Mouse (Mus musculus): ENCODE measurements around the gene Robo1.

Robo1 gene

DNA sequence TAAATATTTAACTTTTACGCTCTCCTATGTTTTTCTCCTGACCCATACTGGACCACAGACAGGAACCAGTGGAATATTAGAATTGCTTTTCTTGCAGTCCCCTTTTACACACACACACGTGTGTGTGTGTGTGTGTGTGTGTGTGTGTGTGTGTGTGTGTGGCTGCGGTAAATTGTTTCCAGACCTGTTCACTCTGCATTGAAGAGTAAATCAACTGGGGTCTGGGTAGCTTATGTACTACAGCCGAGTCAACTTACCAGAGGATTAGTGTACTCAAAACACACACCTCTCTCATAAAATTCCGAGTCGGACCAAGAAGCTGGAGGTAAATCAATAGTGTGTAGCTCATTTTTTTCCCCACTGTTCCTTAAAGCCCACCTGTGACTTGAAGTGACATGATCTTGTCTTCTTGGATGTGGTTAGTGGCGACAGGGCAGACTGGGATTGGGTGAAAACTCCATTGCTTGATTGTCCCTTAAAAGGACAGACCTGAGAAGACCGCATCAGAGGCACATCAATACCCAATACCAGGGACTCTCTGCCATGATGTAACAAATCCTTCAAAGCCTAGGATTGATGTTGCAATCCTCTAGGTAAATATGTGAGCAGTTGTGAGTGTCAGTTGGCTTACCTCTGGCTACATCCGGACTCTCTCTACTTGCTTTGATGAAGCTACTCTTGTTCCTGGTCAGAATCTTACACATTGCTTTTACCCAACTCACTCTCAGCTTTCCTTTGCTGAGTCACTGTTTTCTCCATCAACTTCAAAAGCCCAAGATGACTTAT is 457.2 kb downstream of the Robo1 start:
- no peak for DNase-seq

- DNase-seq = no peak
Measured at GRCm38 (mm10) chr16:72769214-72769834, 461.2 kb downstream of the Robo1 start.

- no peak for DNase-seq
Measured at GRCm38 (mm10) chr16:72772348-72772747, 464.2 kb downstream of the Robo1 start.

- DNase-seq = no peak
Measured at GRCm38 (mm10) chr16:72773034-72773433, 464.9 kb downstream of the Robo1 start.

DNA sequence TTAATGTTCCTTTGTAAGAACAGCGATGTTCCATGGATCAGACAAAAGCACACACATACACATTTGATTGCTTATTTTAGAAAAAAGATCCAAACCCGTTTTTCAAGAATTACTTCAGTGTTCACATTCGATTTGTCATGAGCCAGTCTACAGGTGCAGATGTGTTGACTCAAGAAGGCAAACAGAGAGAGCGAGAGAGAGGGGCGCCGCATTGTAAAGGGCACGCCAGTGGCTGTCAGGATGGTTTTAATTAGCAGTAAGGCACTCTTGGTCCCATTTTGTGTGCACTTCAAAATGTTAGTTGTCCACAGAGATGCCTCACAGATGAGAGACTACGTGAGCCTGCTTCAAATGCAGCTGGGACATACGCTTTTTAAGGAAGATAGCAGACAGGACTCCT is 470.4 kb downstream of the Robo1 start:
- no peak for DNase-seq

DNA sequence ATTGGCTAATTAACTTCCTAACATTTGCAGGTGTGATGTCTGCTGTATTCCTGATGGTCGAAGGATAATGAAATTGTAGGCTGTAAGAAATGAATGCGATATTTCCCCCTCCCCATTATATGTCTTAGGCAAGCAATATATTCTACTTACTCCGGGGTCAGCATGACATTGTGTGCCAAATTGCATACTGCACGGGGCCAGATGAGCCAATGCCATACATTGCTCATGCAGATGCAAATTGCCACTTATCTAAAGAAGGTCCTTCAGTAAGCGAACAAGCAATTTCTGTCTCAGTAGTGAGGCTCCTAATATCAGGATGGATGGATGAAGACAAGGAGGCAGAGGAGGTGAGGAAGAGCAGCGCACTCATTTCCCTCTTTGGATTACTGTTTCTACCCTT is 474.1 kb downstream of the Robo1 start:
- DNase-seq = no peak

GRCm38 (mm10) chr16:72786079-72786478 is 478.0 kb downstream of the Robo1 start:
- DNase-seq = no peak

DNA sequence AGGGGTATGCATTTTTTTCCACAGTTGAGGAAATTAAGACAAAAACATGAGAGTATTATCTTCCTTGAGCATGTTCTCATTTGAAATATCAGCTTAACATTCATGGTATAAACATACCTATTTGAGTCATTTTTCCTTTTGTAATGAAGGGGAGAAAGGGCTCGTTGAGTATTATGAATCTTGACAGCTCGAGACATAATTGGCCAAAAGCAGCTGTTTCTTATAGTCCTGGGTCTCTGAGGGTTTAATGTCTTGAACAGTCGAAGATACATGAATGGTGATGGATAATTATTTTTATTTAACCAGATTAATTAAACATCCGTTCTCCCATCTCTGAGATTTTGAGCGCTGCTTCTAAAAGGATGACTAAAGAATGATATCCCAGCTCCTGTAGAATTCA is 478.5 kb downstream of the Robo1 start:
- DNase-seq = no peak

- no peak for DNase-seq
Measured at GRCm38 (mm10) chr16:72788017-72788416, 479.9 kb downstream of the Robo1 start.

- no peak for DNase-seq
Measured at GRCm38 (mm10) chr16:72791181-72791705, 483.1 kb downstream of the Robo1 start.

DNA sequence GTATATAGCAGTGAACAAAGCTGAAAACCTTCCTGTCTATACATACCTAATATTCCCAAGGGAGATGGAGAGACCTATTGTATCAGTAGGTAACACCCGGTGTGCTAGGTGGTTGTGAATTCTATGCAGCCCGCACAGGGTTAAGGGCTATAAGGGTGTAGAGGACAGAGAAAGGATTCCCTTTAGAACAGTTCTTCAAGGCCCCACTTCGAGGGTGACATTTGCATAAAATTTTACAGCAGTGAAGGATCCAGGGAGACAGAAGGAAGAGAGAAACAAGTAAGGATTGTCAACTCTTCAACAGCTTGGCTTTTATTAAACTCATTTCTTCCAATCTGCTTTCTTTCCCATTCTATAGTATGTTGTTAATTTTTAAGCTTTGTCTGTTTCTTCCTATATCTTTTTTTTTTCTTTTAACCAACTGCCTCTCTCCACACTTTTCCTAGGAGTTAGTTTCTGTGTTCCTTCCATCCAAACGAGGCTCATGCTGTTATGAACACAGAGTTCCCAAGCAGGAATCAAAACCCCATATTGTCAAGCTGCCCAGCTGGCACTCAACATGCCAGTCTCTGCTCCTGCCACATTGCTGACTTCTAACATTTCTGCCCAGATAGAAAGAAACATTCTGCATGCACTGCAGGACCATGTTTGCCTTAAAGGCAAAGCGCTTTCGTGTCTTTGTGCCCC is 486.7 kb downstream of the Robo1 start:
- no peak for DNase-seq

DNA sequence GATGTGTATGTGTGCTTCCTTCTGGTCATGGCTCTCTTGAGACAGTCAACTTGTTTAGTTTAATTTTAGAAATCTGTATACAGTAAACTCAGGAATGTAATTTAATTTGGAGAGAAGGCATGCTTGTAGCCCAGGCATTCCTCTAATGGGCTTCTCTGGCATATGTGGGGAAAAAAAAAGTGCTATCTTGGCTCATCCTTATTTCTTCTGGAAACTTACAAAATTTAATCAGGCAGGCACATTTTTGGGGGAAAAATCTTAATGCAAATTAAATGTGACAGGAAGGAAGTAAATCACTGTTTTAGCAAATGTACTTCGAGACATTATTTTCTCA is 487.2 kb downstream of the Robo1 start:
- no peak for DNase-seq

GRCm38 (mm10) chr16:72798405-72798949 is 490.4 kb downstream of the Robo1 start:
- no peak for DNase-seq

DNA sequence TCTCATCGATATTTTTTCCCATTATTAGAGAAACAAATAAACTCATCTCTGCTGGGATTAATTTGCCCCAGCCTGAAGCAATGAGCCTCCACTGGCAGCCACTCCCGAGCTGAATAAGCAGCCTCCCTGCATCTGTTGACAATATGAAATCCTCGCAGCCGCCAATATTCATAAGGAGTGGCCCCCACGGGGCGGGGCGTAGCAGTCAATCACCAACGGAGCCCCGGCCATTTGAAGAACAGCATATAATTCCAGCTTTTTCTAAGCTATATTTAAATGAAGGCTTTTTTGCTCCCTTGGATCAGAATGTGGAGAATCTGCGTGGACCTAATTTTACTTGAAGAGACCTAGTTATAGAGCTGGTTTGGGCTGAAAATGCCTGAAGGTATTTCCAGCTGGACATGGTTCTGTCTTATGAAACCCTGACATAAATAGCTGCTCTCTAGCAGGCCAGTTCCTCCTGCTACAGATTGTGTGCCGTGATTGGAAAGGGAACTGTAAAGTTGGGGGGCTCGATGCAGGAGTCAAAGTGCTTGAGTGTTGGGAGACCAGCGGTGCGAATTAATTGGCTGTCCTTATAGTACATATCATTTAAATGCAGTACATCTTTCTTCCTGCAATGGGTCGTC is 492.1 kb downstream of the Robo1 start:
- DNase-seq = no peak

DNA sequence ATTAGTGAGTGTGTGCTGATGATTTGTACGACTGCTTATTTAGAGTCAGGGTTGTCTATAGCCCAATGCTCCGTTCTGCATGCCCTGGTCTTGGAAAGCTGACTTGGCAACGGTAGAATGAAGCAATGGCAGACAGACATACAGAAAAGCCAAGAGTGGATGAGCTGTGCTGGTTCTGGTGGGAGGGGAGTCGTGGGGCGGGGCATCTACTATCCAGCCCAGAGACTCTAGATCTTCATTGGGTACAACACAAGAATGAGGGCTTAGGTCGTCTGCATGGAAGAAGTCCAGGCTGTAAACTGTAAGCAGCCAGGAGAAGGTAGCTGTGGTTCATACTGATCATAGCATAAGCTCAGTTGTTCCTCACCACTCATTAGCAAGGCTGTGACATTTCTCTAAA is 492.7 kb downstream of the Robo1 start:
- DNase-seq = no peak

- DNase-seq = no peak
Measured at GRCm38 (mm10) chr16:72808351-72808750, 500.2 kb downstream of the Robo1 start.

GRCm38 (mm10) chr16:72810942-72811341 is 502.8 kb downstream of the Robo1 start:
- no peak for DNase-seq

DNA sequence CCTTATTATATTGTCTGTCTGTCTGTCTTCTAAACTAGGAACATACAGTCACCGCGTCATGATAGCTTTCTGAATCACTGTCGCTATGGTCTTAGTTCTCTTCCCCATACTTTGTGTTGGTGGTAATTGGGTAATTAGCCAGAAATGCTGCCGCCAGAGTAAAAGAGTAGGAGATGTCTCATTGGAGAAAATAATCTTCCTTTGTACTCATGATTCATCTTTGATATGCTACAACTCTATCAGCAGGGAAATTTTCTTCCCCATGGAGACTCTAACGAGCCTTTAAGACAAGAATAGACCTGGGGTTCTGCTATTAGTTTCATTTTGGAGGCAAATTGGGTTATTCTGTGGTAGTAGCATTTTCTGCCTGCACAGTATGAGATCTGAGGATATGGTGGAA is 503.4 kb downstream of the Robo1 start:
- no peak for DNase-seq

GRCm38 (mm10) chr16:72811908-72812307 is 503.8 kb downstream of the Robo1 start:
- DNase-seq = no peak

DNA sequence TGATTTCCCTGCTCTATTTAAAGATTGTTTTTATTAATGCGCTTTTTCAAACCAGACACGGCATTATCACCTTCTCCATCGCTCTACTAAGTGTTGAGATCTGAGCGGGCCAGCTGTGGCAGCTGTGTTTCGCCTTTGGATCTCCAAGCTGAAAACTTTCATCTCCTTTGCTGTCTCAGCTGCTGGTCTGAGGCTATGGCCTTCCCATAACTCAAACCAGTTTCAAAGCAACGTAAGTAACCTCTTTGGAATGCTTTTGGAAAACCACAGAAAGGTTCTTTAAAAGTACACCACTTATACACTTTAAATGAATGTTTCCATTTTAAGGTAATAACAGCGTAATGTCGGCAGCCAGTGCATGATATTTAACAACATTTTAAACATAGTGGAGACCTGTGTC is 520.3 kb downstream of the Robo1 start:
- no peak for DNase-seq

DNA sequence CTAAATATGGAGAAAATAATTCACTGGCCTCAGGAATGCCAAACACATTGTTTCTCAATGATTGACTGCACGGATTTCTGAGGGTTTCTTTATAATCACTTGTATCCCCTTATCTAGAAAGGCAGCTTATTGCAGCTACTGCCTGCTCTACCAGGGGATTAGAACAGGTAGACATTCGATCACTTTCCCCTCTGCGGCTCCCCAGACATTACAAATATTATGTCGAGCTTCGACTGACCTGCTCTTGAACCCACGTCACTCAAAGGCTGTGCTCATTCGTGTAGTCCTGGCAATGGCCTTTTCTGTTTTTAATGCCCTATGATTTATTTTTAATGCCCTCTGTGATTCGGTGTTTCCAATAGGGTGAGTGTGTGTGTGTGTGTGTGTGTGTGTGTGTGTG is 521.4 kb downstream of the Robo1 start:
- DNase-seq = no peak

DNA sequence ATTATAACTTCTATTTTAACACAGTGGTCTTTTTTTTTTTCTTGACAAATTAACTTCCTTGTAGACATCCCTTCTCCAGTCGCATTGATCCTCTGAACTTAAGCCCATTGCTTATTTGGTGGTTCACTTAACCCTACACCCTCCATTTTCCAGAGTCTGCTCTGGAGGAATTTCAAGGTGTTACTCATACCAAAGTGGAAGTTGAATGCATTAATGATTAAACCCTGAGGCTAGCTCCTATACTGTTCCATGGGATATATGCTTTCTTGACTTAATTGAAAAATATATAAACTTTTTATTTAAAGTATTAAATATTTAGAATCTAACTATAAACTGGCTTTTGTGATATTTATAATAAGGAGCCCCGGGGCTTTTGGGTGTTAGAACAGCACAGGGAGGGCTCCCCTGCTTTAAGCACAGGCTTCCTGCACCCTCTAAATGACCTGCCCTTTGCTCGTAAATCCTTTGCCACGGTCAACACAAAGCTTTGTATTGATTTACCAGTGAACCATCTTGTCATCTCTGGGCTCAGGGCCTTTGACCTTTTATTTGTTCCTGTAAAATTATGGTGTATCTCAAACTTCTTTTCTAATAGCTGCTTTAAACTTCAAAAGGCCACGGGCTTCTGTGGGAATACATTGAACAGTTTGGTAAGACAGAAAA is 522.4 kb downstream of the Robo1 start:
- DNase-seq = no peak

- no peak for DNase-seq
Measured at GRCm38 (mm10) chr16:72834266-72834665, 526.2 kb downstream of the Robo1 start.
